Mouse (Mus musculus): ENCODE measurements around the gene Lmx1b.

DNA sequence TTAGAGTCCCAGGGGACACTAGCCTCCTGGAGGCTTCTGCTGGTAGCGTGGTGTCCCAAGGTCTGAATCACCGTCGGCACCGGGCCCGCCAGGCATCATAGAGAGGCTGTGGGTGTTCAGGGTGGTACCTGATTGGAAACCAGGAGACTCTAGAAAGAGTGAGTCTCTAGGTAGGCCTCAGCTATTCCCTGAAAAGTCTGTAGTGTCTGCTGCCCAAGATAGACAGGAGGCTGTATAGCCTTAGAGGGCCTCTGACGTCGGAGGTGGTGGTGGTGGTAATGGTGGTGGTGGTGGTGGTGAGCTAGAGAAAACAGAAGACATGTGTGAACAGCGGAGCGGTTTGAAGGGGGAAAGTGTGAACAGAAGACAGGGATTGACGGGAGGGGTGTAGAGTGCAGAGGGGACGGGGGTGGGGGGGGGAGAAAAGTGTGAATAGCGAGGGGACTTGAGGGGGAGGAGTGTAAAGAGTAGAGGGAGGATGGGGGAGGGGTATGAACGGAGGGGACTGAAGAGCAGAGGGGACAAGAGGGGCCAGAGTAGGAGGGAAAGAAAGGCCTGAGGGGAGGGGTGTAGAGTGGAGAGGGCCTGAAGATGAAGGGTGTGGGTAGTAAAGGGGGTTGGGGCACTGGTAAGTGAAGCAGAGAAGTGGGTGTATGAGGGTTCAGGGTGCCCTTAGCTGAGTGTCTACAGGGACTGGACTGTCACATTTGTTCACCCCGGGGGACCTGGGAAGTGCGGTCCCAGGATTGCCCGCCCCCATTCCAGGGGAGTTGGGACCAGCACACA lies 95.3 kb downstream of the Lmx1b start:
- TF ChIP-seq CTCF (conservative IDR thresholded peaks at IDR 0.05 in 1 of 2, IDR thresholded peaks at IDR 0.05 in 1 of 2; ENCODE audit: low read depth in 2 of 2, low read length in 2 of 2), result no peak
- no peak for TF ChIP-seq MAZ (IDR thresholded peaks at IDR 0.05; ENCODE audit: low read depth, low read length)
- TF ChIP-seq POLR2A (IDR thresholded peaks at IDR 0.05; ENCODE audit: low read depth, low read length), result no peak
- TF ChIP-seq ETS1 (conservative IDR thresholded peaks at IDR 0.05; ENCODE audit: low read depth, low read length), result no peak
- TF ChIP-seq EP300 (IDR thresholded peaks at IDR 0.05; ENCODE audit: low read length), result no peak
- no peak for TF ChIP-seq TCF12 (IDR thresholded peaks at IDR 0.05; ENCODE audit: low read depth, low read length)
- no peak for TF ChIP-seq ZC3H11A (IDR thresholded peaks at IDR 0.05; ENCODE audit: low read depth, low read length)
